Mouse (Mus musculus) lung, postnatal 0 days (tissue): ENCODE measurements at regions not wholly inside any gene's neighbourhood (a gene's known extent, or its start where the extent isn't known, plus 50 kb on each side); places are given as distances from the start of the nearest gene placed in this dataset.

Source experiments
- ATAC-seq: fragments of 200-750 bp; cut with Nextera tagmentation; 2 replicates; pipeline ENCODE4 v1.8.0; 2017; ENCODE audit warnings: moderate library complexity
- DNase-seq: peaks from one replicate; pipeline ENCODE4 v3.0.0-alpha.2; 2016; ENCODE audit warnings: low spot score
- H3K27ac ChIP-seq: fragments of 300-500 bp; sonication (generic); 2 replicates; pipeline ENCODE4 v1.5.1; 2014; ENCODE audit warnings: antibody characterized with exemption, mild to moderate bottlenecking, low read length, mixed read lengths
- H3K27me3 ChIP-seq: fragments of 300-500 bp; sonication (generic); replicated peaks from 2 replicates; pipeline ENCODE4 v1.6.1; 2014; ENCODE audit warnings: low read length, mixed read lengths; ENCODE audit not compliant: insufficient read depth
- H3K36me3 ChIP-seq: fragments of 300-500 bp; sonication (generic); 2 replicates; pipeline ENCODE4 v1.6.1; 2014; ENCODE audit warnings: low read length, mixed read lengths; ENCODE audit not compliant: insufficient read depth
- H3K4me1 ChIP-seq: fragments of 300-500 bp; sonication (generic); 2 replicates; pipeline ENCODE4 v1.6.1; 2014; ENCODE audit warnings: antibody characterized with exemption, low read depth, low read length, mixed read lengths; ENCODE audit not compliant: insufficient read depth
- H3K4me2 ChIP-seq: fragments of 300-500 bp; sonication (generic); replicated peaks from 2 replicates; pipeline ENCODE4 v1.6.1; 2014; ENCODE audit warnings: low read depth, mild to moderate bottlenecking, low read length, moderate library complexity, mixed read lengths
- H3K4me3 ChIP-seq: fragments of 300-500 bp; sonication (generic); 2 replicates; pipeline ENCODE4 v1.5.1; 2014; ENCODE audit warnings: low read depth, low read length
- H3K9ac ChIP-seq: fragments of 300-500 bp; sonication (generic); replicated peaks from 2 replicates; pipeline ENCODE4 v1.6.1; 2014; ENCODE audit warnings: low read depth, mild to moderate bottlenecking
- H3K9me3 ChIP-seq: fragments of 300-500 bp; sonication (generic); 2 replicates; pipeline ENCODE4 v1.6.1; 2016; ENCODE audit warnings: low read length, mixed read lengths
- CTCF ChIP-seq: IDR thresholded peaks from 2 replicates; pipeline ENCODE4 v1.5.1; 2016; ENCODE audit warnings: antibody characterized with exemption, mild to moderate bottlenecking
- EP300 ChIP-seq: IDR thresholded peaks from 2 replicates; pipeline ENCODE4 v1.6.1; 2016; ENCODE audit warnings: antibody characterized with exemption, mild to moderate bottlenecking, control low read depth
- WGBS: fragments of 180-500 bp; shearing (Covaris S2); extraction: QIAGEN DNeasy Blood & Tissue Kit; methylation state at CpG from one replicate; pipeline ENCODE4 v1.1.7; 2014; 5-methylcytosine and 5-hydroxymethylcytosine counted together

- Histone ChIP-seq H3K36me3 (no peaks in the 10 kb centered on the region), H3K9ac (no peak overlapping the region), H3K4me3 (no peak overlapping the region), H3K9me3 (no peaks in the 10 kb centered on the region), H3K4me1 (no peaks in the 10 kb centered on the region), H3K27ac (no peak overlapping the region), H3K4me2 (no peak overlapping the region), H3K27me3 (no peaks in the 10 kb centered on the region)
- TF ChIP-seq CTCF (no peak), EP300 (no peak)
- DNase-seq (peak; percentile 33), ATAC-seq (peak; percentile 49; the same call in 1 of the 2 replicates)
- WGBS, result 43% methylated on average over 19 of the region's 19 CpGs
Measured at GRCm38 (mm10) chr13:107923129-107924114, 120.8 kb upstream of the Smim15 start.

GRCm38 (mm10) chr13:107919403-107919802, 124.8 kb upstream of the Smim15 start:
- 97% methylated on average over 3 of the region's 3 CpGs for WGBS
- no peak for TF ChIP-seq CTCF
- TF ChIP-seq EP300, result no peak
- ATAC-seq (no peak), DNase-seq (no peak)
- no peak overlapping the region for H3K9ac ChIP-seq
- no peaks in the 10 kb centered on the region for H3K27me3 ChIP-seq
- no peaks in the 10 kb centered on the region for H3K9me3 ChIP-seq
- no peak overlapping the region for H3K4me3 ChIP-seq
- no peaks in the 10 kb centered on the region for H3K4me1 ChIP-seq
- no peaks in the 10 kb centered on the region for H3K36me3 ChIP-seq
- H3K27ac ChIP-seq, result no peak overlapping the region
- H3K4me2 ChIP-seq, result no peak overlapping the region

GRCm38 (mm10) chr13:107918478-107918877, 125.8 kb upstream of the Smim15 start:
- Histone ChIP-seq H3K4me2 (no peak overlapping the region), H3K9me3 (no peaks in the 10 kb centered on the region), H3K27me3 (no peaks in the 10 kb centered on the region), H3K4me1 (no peaks in the 10 kb centered on the region), H3K9ac (no peak overlapping the region), H3K27ac (no peak overlapping the region), H3K4me3 (no peak overlapping the region), H3K36me3 (no peaks in the 10 kb centered on the region)
- 76% methylated on average over 7 of the region's 7 CpGs for WGBS
- ATAC-seq (no peak), DNase-seq (no peak)
- no peak for TF ChIP-seq CTCF
- TF ChIP-seq EP300, result no peak

- Histone ChIP-seq H3K4me2 (no peak overlapping the region), H3K4me3 (no peak overlapping the region), H3K4me1 (no peaks in the 10 kb centered on the region), H3K36me3 (no peaks in the 10 kb centered on the region), H3K9ac (no peak overlapping the region), H3K27ac (no peak overlapping the region), H3K27me3 (no peaks in the 10 kb centered on the region), H3K9me3 (no peaks in the 10 kb centered on the region)
- ATAC-seq (no peak), DNase-seq (no peak)
- no peak for TF ChIP-seq CTCF
- no peak for TF ChIP-seq EP300
- WGBS, result 88% methylated on average over 10 of the region's 10 CpGs
Measured at GRCm38 (mm10) chr13:107918065-107918464, 126.2 kb upstream of the Smim15 start.

- Histone ChIP-seq H3K4me2 (no peak overlapping the region), H3K4me1 (no peaks in the 10 kb centered on the region), H3K9me3 (no peaks in the 10 kb centered on the region), H3K4me3 (no peak overlapping the region), H3K27me3 (no peaks in the 10 kb centered on the region), H3K36me3 (no peaks in the 10 kb centered on the region), H3K27ac (no peak overlapping the region), H3K9ac (no peak overlapping the region)
- no peak for ATAC-seq
- 89% methylated on average over 3 of the region's 3 CpGs for WGBS
- no peak for DNase-seq
- TF ChIP-seq EP300, result no peak
- TF ChIP-seq CTCF, result no peak
Measured at GRCm38 (mm10) chr13:107917564-107917963, 126.7 kb upstream of the Smim15 start.

- ATAC-seq (no peak), DNase-seq (no peak)
- H3K27me3 ChIP-seq, result no peaks in the 10 kb centered on the region
- 42% methylated on average over 7 of the region's 7 CpGs for WGBS
- 0 out of 2 replicates have a peak overlapping the region, but pooled peaks have one; percentile 22 for H3K4me2 ChIP-seq
- H3K27ac ChIP-seq, result no peak overlapping the region
- TF ChIP-seq EP300 (no peak), CTCF (no peak)
- no peaks in the 10 kb centered on the region for H3K36me3 ChIP-seq
- no peaks in the 10 kb centered on the region for H3K4me1 ChIP-seq
- H3K9me3 ChIP-seq, result no peaks in the 10 kb centered on the region
- no peak overlapping the region for H3K9ac ChIP-seq
- no peak overlapping the region for H3K4me3 ChIP-seq
Measured at GRCm38 (mm10) chr13:107910125-107910524, 134.1 kb upstream of the Smim15 start.
